Comparison of ENCODE assay signal across 16 mouse cellular contexts in the genomic region with DNA sequence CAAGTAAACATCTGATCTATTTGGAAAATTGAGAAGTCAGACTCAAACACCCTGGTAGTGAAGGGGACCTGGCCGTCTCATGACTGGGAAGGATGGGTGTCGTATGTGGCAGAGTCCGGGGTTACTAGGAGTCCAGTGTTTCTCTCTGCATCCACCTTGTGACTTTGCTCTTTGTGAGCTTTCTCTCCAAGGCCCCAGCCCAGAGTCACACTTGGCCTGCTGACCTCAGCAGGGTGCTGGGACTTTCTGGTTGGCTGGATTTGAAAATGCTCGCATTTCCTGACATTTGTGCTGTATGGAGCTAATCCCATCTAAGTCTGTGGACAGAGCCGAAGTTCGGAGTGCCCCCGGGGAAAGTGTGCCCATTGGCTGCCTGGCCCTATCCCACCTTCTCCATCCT. TPM values are rescaled to one million over a fixed set of nuclear protein-coding genes. Genes with fewer than 3 reads are reported as not detected.
A peak's percentile ranks its signal among the peaks of the same experiment; 100 is the strongest.
DNase-seq lines count a peak whose midpoint lies in the region; ATAC-seq and TF ChIP-seq lines count a peak whose summit lies in the region.
"Had no signal": no experiment of that assay in that cellular context is flagged by ENCODE, and none has a peak within 500 bp of the region (broad histone marks: within the 10 kb centered on the region; RNA-seq: fewer than 3 reads in every experiment).

No protein-coding gene starts in this region.

- no peaks in the 10 kb centered on the region for H3K27me3 ChIP-seq in kidney, embryonic 14.5 days (ENCODE audit: control insufficient read depth, insufficient read depth, low read length)
- no peaks in the 10 kb centered on the region for H3K27me3 ChIP-seq in liver, postnatal 0 days (ENCODE audit: insufficient read depth, low read length)
- H3K27me3 ChIP-seq: CH12.LX; midbrain, embryonic 15.5 days had no signal

- no peak for TF ChIP-seq EP300 in liver, postnatal 0 days (IDR thresholded peaks at IDR 0.05; ENCODE audit: low read depth)

- no peaks in the 10 kb centered on the region for H3K9me3 ChIP-seq in kidney, embryonic 14.5 days (ENCODE audit: control insufficient read depth, low read length)
- H3K9me3 ChIP-seq in liver, postnatal 0 days (ENCODE audit: low read length) = no peaks in the 10 kb centered on the region
- H3K9me3 ChIP-seq: midbrain, embryonic 15.5 days had no signal

- no peak overlapping the region for H3K4me3 ChIP-seq in kidney, embryonic 14.5 days (ENCODE audit: low read length)
- H3K4me3 ChIP-seq in liver, postnatal 0 days (ENCODE audit: low read depth, low read length) = no peak overlapping the region
- H3K4me3 ChIP-seq: midbrain, embryonic 15.5 days had no signal

- no peak overlapping the region for H3K27ac ChIP-seq in kidney, embryonic 14.5 days (ENCODE audit: low read depth, low read length)
- peak overlapping the region; percentile 92 for H3K27ac ChIP-seq in liver, postnatal 0 days (ENCODE audit: low read depth)
- H3K27ac ChIP-seq: midbrain, embryonic 15.5 days had no signal

- no peak for ATAC-seq in kidney, embryonic 14.5 days (ENCODE audit: low FRiP score, low TSS enrichment)
- ATAC-seq in liver, postnatal 0 days = no peak
- ATAC-seq: midbrain, embryonic 15.5 days had no signal

- peak; percentile 31 to 39 for DNase-seq in adrenal gland, postnatal 36 days
- no peak for DNase-seq in adrenal gland, adult 8-10 months
- DNase-seq in heart, adult 11 months = peak; percentile 86
- no peak for DNase-seq in heart, postnatal 4 days
- peak; percentile 44 to 54 for DNase-seq in kidney, postnatal 36 days
- no peak for DNase-seq in liver, postnatal 0 days
- no peak for DNase-seq in ovary, postnatal 14 days (ENCODE audit: low spot score)
- DNase-seq: cerebellum, adult 18-20 months; lung, adult 18-20 months; lung, postnatal 4 days; right cerebral cortex, postnatal 25 days; thymus, postnatal 25 days had no signal

- no peak overlapping the region for H3K9ac ChIP-seq in kidney, embryonic 14.5 days (ENCODE audit: low read depth, low read length)
- H3K9ac ChIP-seq in liver, postnatal 0 days (replicated peaks) = no peak overlapping the region
- H3K9ac ChIP-seq: midbrain, embryonic 15.5 days had no signal

- H3K4me1 ChIP-seq in kidney, embryonic 14.5 days (ENCODE audit: control insufficient read depth, insufficient read depth, low read length) = peaks cover 21% of the 10 kb centered on the region
- H3K4me1 ChIP-seq in liver, postnatal 0 days (ENCODE audit: insufficient read depth) = peaks cover 54% of the 10 kb centered on the region

- no peak overlapping the region for H3K4me2 ChIP-seq in kidney, embryonic 14.5 days (replicated peaks; ENCODE audit: low read depth, low read length)
- H3K4me2 ChIP-seq in liver, postnatal 0 days (ENCODE audit: low read depth, low read length) = no peak overlapping the region
- H3K4me2 ChIP-seq: midbrain, embryonic 15.5 days had no signal

- H3K36me3 ChIP-seq in kidney, embryonic 14.5 days (ENCODE audit: control insufficient read depth, insufficient read depth, low read length) = peaks cover 9% of the 10 kb centered on the region; the same call in 1 of the 2 replicates
- H3K36me3 ChIP-seq in liver, postnatal 0 days (replicated peaks; ENCODE audit: insufficient read depth, low read length) = peaks cover 23% of the 10 kb centered on the region
- H3K36me3 ChIP-seq: midbrain, embryonic 15.5 days had no signal

- TF ChIP-seq CTCF in liver, postnatal 0 days (IDR thresholded peaks at IDR 0.05; ENCODE audit: low read depth) = no peak

- WGBS in kidney, embryonic 14.5 days = 78% methylated on average over 7 of the region's 7 CpGs
- WGBS in liver, postnatal 0 days (ENCODE audit: insufficient replicate concordance) = 84% methylated on average over 7 of the region's 7 CpGs

RNA-seq across cellular contexts. Expression of gene Tpra1, which starts 3.0 kb away (rescaled TPM):
- 100 to 1,000 TPM; 104 TPM for total RNA-seq in adrenal gland, postnatal 36 days (2021)
- 100 to 1,000 TPM; 122 to 168 (median 148) TPM for total RNA-seq in adrenal gland, adult 8-10 months (2022)
- total RNA-seq in heart, postnatal 4 days (2021) = 10 to 100 TPM; 29.7 to 30.8 TPM
- 54.5 and 57.2 TPM in 2 replicates for polyA plus RNA-seq in kidney, embryonic 14.5 days (2014; fragmentation: Nextera tagmentation; extraction: Ambion mirVana)
- polyA plus RNA-seq in liver, postnatal 0 days (2015; fragmentation: Nextera tagmentation; extraction: Ambion mirVana) = 32.2 and 33.9 TPM in 2 replicates

RNA-seq across cellular contexts. Expression of gene Mcm2, which starts 6.5 kb away (rescaled TPM):
- 10 to 100 TPM; 28.9 to 40.1 TPM for total RNA-seq in adrenal gland, postnatal 36 days (2021)
- 10 to 100 TPM; 26.9 to 51.6 (median 35.2) TPM for total RNA-seq in adrenal gland, adult 8-10 months (2022)
- 100 to 1,000 TPM in 1 of 2 experiments, 10 to 100 TPM in 1; 86.1 to 103 TPM for total RNA-seq in heart, postnatal 4 days (2021)
- polyA plus RNA-seq in kidney, embryonic 14.5 days (2014; fragmentation: Nextera tagmentation; extraction: Ambion mirVana) = 115 and 166 TPM in 2 replicates
- 42.1 and 53.6 TPM in 2 replicates for polyA plus RNA-seq in liver, postnatal 0 days (2015; fragmentation: Nextera tagmentation; extraction: Ambion mirVana)

RNA-seq across cellular contexts. Expression of gene Podxl2, which starts 30.2 kb away (rescaled TPM):
- total RNA-seq in adrenal gland, postnatal 36 days (2021) = 10 to 100 TPM; 34.6 to 61.1 TPM
- total RNA-seq in adrenal gland, adult 8-10 months (2022) = 100 to 1,000 TPM in 2 of 4 experiments, 10 to 100 TPM in 2; 40.6 to 123 (median 83.0) TPM
- 10 to 100 TPM; 61.1 to 65.1 TPM for total RNA-seq in heart, postnatal 4 days (2021)
- polyA plus RNA-seq in kidney, embryonic 14.5 days (2014; fragmentation: Nextera tagmentation; extraction: Ambion mirVana) = 43.6 and 52.8 TPM in 2 replicates
- 1.1 and 1.3 TPM in 2 replicates for polyA plus RNA-seq in liver, postnatal 0 days (2015; fragmentation: Nextera tagmentation; extraction: Ambion mirVana)
- total RNA-seq: granulocyte monocyte progenitor cell, adult 5-6 weeks had no signal

Comparison
In these comparisons a context has a peak if more than half of its experiments do, and no peak if none do; other contexts are left out.
1. DNase-seq: peak in adrenal gland, postnatal 36 days (2 of 2), heart, adult 11 months (single experiment) and kidney, postnatal 36 days (2 of 2); none in adrenal gland, adult 8-10 months (single experiment), heart, postnatal 4 days (single experiment), liver, postnatal 0 days (single experiment) and ovary, postnatal 14 days (single experiment).